Mouse (Mus musculus) hindbrain, embryonic 13.5 days (tissue): ENCODE measurements around the gene Pidd1. TPM values are rescaled to one million over a fixed set of nuclear protein-coding genes. Genes with fewer than 3 reads are reported as not detected.

Experiments
- ATAC-seq: fragments of 200-750 bp; cut with Nextera tagmentation; 2 replicates; pipeline ENCODE4 v1.8.0; 2017; ENCODE audit warnings: moderate TSS enrichment; ENCODE audit not compliant: low FRiP score
- H3K27ac ChIP-seq: fragments of 300-500 bp; sonication (generic); 2 replicates; pipeline ENCODE4 v1.5.1; 2015; ENCODE audit warnings: inconsistent platforms, mild to moderate bottlenecking, moderate library complexity
- H3K27me3 ChIP-seq: fragments of 300-500 bp; sonication (generic); 2 replicates; pipeline ENCODE4 v1.6.1; 2015; ENCODE audit warnings: mild to moderate bottlenecking, inconsistent platforms
- H3K36me3 ChIP-seq: fragments of 300-500 bp; sonication (generic); 2 replicates; pipeline ENCODE4 v1.6.1; 2015; ENCODE audit warnings: mild to moderate bottlenecking, inconsistent platforms
- H3K4me1 ChIP-seq: fragments of 300-500 bp; sonication (generic); replicated peaks from 2 replicates; pipeline ENCODE4 v1.6.1; 2015; ENCODE audit warnings: inconsistent platforms
- H3K4me2 ChIP-seq: fragments of 300-500 bp; sonication (generic); 2 replicates; pipeline ENCODE4 v1.6.1; 2015; ENCODE audit warnings: inconsistent platforms, mild to moderate bottlenecking, moderate library complexity
- H3K4me3 ChIP-seq: fragments of 300-500 bp; sonication (generic); 2 replicates; pipeline ENCODE4 v1.5.1; 2015; ENCODE audit warnings: mild to moderate bottlenecking, inconsistent platforms
- H3K9ac ChIP-seq: fragments of 300-500 bp; sonication (generic); 2 replicates; pipeline ENCODE4 v1.6.1; 2015; ENCODE audit warnings: mild to moderate bottlenecking, inconsistent platforms
- H3K9me3 ChIP-seq: fragments of 300-500 bp; sonication (generic); 2 replicates; pipeline ENCODE4 v1.6.1; 2016; ENCODE audit warnings: inconsistent platforms
- WGBS: fragments of 180-500 bp; shearing (Covaris S2); methylation state at CpG from one replicate; pipeline ENCODE4 v1.1.7; 2015; 5-methylcytosine and 5-hydroxymethylcytosine counted together
- polyA plus RNA-seq: library from polyadenylated mRNA; unstranded; fragments of >200 nt; fragmentation: Nextera tagmentation; extraction: Ambion mirVana; gene quantifications from 2 replicates; pipeline ENCODE4 v1.2.1, GENCODE M21; 2015

Gene Pidd1
- polyA plus RNA-seq, 1 experiment from 2014 or later: 4.9 TPM

DNA sequence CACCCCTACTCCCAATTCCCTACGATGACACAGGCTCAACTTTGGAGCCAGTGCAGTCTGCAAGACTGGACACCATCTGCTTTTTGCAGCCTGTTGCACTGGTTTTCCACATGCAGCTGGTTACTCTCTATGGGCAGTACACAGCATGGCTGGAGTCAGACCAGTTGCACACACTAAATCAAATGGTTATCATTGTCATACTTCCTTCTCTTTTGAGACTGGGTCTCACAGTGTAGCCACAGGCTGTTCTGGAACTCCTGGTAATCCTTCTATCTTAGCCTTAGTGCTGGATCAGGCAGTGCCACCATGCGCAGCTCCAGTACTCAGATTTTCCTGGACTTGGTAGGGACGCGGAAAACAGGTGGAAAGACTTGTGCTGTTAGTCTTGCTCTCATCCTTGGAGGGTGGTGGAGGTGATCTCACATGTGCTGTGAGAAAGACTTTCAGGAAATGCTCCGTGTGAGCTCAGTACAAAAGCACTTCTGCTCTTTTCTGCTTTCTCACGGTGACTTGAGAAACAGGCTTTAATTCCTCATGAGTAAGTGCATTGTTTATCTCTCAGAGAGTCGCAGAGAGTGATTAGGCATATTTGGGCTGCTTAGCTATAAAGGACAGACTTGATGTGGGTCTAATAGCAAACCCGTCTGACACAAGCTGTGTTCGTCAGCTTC is 51.1 kb downstream of the Pidd1 start:
- WGBS: 26% methylated on average over 9 of the region's 9 CpGs
- H3K36me3 ChIP-seq: peaks cover 19% of the 10 kb centered on the region
- peak overlapping the region; percentile 94 for H3K4me2 ChIP-seq
- peaks cover 16% of the 10 kb centered on the region for H3K4me1 ChIP-seq
- no peak; the same call in 1 of the 2 replicates for ATAC-seq
- H3K9ac ChIP-seq: peak overlapping the region; percentile 89
- H3K27me3 ChIP-seq: peaks cover 13% of the 10 kb centered on the region; the same call in 1 of the 2 replicates
- peak overlapping the region; percentile 67 for H3K4me3 ChIP-seq
- no peaks in the 10 kb centered on the region for H3K9me3 ChIP-seq
- peak overlapping the region; percentile 88 for H3K27ac ChIP-seq

DNA sequence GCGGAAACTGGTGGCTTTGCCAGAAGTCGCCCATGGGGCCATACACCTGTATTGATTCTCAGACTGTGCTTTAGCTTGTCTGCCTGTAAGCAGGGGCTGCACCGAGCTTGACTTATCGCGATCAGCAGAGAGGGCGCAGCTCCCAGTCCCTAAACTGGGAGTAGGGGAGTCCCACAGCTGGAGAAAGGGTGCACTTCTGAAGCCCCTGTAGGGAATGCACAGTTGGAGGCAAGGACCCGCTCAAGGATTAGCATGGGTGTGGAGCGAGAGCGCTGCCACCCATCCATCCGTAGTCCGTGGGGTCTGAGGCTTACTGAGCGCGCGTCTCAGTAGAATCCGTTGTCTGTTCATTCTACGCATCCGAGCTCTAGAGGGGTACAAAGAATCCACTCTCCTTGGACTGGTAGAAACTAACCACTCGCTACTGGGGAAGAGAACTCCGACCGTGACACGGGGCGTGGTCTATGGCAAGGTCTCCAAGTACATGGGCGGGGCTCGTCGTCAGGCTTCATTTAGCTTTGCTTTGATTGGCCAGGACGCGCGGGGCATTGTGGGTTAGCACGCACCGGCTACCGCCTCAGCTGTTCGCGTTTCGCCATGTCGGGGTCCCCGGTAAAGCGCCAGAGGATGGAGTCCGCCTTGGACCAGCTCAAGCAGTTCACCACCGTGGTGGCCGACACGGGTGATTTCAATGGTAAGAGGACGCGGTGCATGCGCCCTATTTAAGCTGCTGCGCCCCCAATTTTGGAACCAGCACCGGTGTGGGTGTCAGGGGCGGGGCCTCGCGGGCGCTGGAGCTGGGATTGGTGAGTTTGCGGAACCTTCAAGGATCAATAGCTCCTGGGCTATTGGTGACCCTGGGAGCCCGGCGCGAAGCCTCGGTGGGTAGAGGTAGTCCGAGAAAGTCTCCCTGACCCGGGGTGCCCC is 51.9 kb downstream of the Pidd1 start, which contains the start of gene Taldo1:
Gene Taldo1, plus strand, starts transcription at position 575 of the 927 bp plus-strand sequence.
- Histone ChIP-seq H3K36me3 (peaks cover 14% of the 10 kb centered on the region), H3K27ac (peak within 1 kb of the TSS; percentile 88), H3K9me3 (no peaks in the 10 kb centered on the region), H3K4me2 (peak within 1 kb of the TSS; percentile 94), H3K4me3 (peak within 1 kb of the TSS; percentile 67), H3K27me3 (peaks cover 13% of the 10 kb centered on the region; the same call in 1 of the 2 replicates), H3K4me1 (peaks cover 16% of the 10 kb centered on the region), H3K9ac (peak within 1 kb of the TSS; percentile 89)
- WGBS: under 1% methylated on average over 57 of the region's 57 CpGs
- ATAC-seq: peak; percentile 94

DNA sequence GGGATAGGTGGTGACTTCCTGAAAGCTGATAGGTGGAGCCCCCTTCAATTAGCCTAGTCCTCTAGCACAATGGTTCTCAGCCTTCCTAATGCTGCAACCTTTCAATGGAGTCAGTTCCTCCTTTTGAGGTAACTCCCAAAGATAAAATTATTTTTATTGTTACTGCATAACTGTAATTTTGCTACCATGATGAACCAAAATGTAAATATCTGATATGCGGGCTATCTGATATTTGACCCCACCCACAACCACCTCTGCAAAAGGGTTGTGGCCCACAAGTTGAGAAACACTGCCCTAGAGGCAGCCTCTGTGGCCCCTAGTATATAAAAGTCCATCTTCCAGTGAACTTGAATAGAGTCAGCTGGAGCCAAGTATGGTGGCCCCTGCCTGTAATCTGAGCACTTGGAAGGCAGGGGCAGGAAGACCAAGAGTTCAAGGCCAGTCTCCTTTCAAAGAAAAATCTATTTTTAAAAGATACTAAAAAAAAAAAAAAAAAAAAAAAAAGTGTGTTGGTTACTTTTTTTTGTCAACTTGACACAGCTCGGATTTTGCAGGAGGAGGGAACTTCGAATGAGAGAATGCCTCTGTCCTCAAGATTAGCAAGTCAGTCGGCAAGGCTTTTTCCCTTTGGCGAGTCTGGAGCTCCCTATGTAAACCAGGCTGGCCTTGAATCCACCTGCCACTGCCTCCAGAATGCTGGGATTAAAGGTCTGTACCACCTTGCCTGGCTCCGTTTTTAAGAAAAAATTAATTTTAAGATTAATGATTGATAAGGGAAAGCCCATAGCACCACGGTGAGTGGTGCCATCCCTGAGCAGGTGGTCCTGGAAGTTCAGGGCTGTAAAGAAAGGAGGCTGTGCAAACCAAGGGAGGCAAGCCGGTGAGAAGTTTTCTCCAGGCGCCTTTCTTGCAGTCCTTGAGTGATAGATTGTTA is 53.2 kb downstream of the Pidd1 start:
- Histone ChIP-seq H3K4me2 (peak overlapping the region; percentile 94; the same call in 1 of the 2 replicates), H3K27ac (no peak overlapping the region), H3K4me3 (no peak overlapping the region), H3K27me3 (peaks cover 13% of the 10 kb centered on the region; the same call in 1 of the 2 replicates), H3K9me3 (no peaks in the 10 kb centered on the region), H3K4me1 (peaks cover 16% of the 10 kb centered on the region), H3K36me3 (peaks cover 1% of the 10 kb centered on the region; the same call in 1 of the 2 replicates), H3K9ac (no peak overlapping the region)
- ATAC-seq: no peak
- WGBS: 62% methylated on average over 9 of the region's 9 CpGs

DNA sequence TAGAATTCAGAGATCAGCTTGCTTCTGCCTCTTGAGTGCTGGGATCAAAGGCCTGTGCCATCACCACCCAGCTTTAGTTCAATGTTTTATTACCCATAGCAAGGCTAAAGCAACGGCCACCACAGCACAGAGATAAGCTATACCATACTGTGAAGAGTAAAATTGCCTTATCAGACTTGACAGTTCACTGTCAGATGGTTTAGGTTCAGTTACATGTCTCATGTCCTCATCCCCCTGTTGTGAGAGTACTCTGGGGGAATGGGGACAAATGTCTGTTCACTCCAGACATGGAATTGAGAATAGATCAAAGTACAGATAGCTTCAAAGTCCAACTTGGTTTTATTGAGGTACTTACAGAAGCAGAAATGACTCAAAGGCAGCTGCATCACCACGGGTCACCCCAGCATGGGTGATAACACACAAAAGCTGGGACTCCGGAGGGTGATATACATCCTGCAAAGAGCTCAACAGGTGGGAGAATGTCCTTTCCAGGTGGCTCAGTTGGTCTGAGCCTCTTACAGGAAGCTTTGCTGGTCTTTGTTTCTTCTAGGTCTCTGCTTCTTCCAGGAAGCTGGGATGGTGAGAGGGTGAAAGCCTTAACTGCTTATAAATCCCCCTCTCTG is 55.2 kb downstream of the Pidd1 start:
- Histone ChIP-seq H3K4me1 (peaks cover 14% of the 10 kb centered on the region), H3K36me3 (no peaks in the 10 kb centered on the region), H3K27ac (no peak overlapping the region), H3K4me3 (no peak overlapping the region), H3K27me3 (peaks cover 13% of the 10 kb centered on the region; the same call in 1 of the 2 replicates), H3K9ac (no peak overlapping the region), H3K9me3 (no peaks in the 10 kb centered on the region), H3K4me2 (no peak overlapping the region)
- ATAC-seq: no peak
- 61% methylated on average over 3 of the region's 3 CpGs for WGBS

Other genes starting within 250 kb of the Pidd1 start
- gene Lrrc56, start 249.9 kb downstream of the Pidd1 start, polyA plus RNA-seq: 10.3 and 11.2 TPM in 2 replicates
- gene Lmntd2, start 229.9 kb downstream of the Pidd1 start, polyA plus RNA-seq: 1.2 and 1.8 TPM in 2 replicates
- 27.4 and 32.9 TPM in 2 replicates for gene Rassf7, start 228.2 kb downstream of the Pidd1 start, polyA plus RNA-seq
- 77.1 and 78.9 TPM in 2 replicates for gene Phrf1, start 215.2 kb downstream of the Pidd1 start, polyA plus RNA-seq
- gene Irf7, start 177.5 kb downstream of the Pidd1 start, polyA plus RNA-seq: 1.2 and 1.3 TPM in 2 replicates
- not detected in 2 replicates for gene Cdhr5, start 167.2 kb downstream of the Pidd1 start, polyA plus RNA-seq
- 1.5 and 3.2 TPM in 2 replicates for gene Sct, start 164.9 kb downstream of the Pidd1 start, polyA plus RNA-seq
- gene Drd4, start 152.0 kb downstream of the Pidd1 start, polyA plus RNA-seq: 0.68 and 0.70 TPM in 2 replicates
- gene Deaf1, start 116.3 kb downstream of the Pidd1 start, polyA plus RNA-seq: 138 and 157 TPM in 2 replicates
- 67.7 and 74.7 TPM in 2 replicates for gene Tmem80, start 116.3 kb downstream of the Pidd1 start, polyA plus RNA-seq
- gene Eps8l2, start 105.1 kb downstream of the Pidd1 start, polyA plus RNA-seq: 0.65 and 1.4 TPM in 2 replicates
- 333 and 346 TPM in 2 replicates for gene Taldo1, start 51.8 kb downstream of the Pidd1 start, polyA plus RNA-seq
- 57.4 and 58.5 TPM in 2 replicates for gene Gatd1, start 29.9 kb downstream of the Pidd1 start, polyA plus RNA-seq
- 68.3 and 73.4 TPM in 2 replicates for gene Cend1, start 14.5 kb downstream of the Pidd1 start, polyA plus RNA-seq
- gene Slc25a22, start 6.1 kb downstream of the Pidd1 start, polyA plus RNA-seq: 71.3 and 76.3 TPM in 2 replicates
- gene Rplp2, start 3.3 kb upstream of the Pidd1 start, polyA plus RNA-seq: 771 and 809 TPM in 2 replicates
- gene Pnpla2, start 11.2 kb upstream of the Pidd1 start, polyA plus RNA-seq: 18.7 TPM in 2 replicates
- 6.9 and 7.2 TPM in 2 replicates for gene Cracr2b, start 17.1 kb upstream of the Pidd1 start, polyA plus RNA-seq
- 18.4 and 19.3 TPM in 2 replicates for gene Cd151, start 23.4 kb upstream of the Pidd1 start, polyA plus RNA-seq
- gene Polr2l, start 31.1 kb upstream of the Pidd1 start, polyA plus RNA-seq: 86.5 and 88.1 TPM in 2 replicates
- gene Tspan4, start 31.2 kb upstream of the Pidd1 start, polyA plus RNA-seq: 34.1 and 35.5 TPM in 2 replicates
- 36.6 and 45.5 TPM in 2 replicates for gene Chid1, start 95.8 kb upstream of the Pidd1 start, polyA plus RNA-seq
- gene Ap2a2, start 118.1 kb upstream of the Pidd1 start, polyA plus RNA-seq: 105 and 111 TPM in 2 replicates
- 0.21 and 0.23 TPM in 2 replicates for gene Muc6, start 211.3 kb upstream of the Pidd1 start, polyA plus RNA-seq
- gene Muc2, start 246.3 kb upstream of the Pidd1 start, polyA plus RNA-seq: 0.14 and 0.38 TPM in 2 replicates